Mouse (Mus musculus) hindbrain, embryonic 11.5 days (tissue): ENCODE results near the gene Acsl4. TPM values are rescaled to one million over a fixed set of nuclear protein-coding genes. Genes with fewer than 3 reads are reported as not detected.

Experiments used
- ATAC-seq: fragments of 200-750 bp; cut with Nextera tagmentation; 2 replicates; pipeline ENCODE4 v1.8.0; 2017; ENCODE audit warnings: mild to moderate bottlenecking, moderate TSS enrichment, moderate library complexity; ENCODE audit not compliant: low FRiP score
- DNase-seq: peaks from one replicate; pipeline ENCODE4 v3.0.0-alpha.2; 2015; ENCODE audit warnings: low spot score
- H3K27ac ChIP-seq: fragments of 300-500 bp; sonication (generic); 2 replicates; pipeline ENCODE4 v1.5.1; 2014; ENCODE audit warnings: mild to moderate bottlenecking, low read depth, low read length
- H3K27me3 ChIP-seq: fragments of 300-500 bp; sonication (generic); 2 replicates; pipeline ENCODE4 v1.6.1; 2014; ENCODE audit warnings: mild to moderate bottlenecking, low read length, moderate library complexity, mixed read lengths; ENCODE audit not compliant: control insufficient read depth, insufficient read depth
- H3K36me3 ChIP-seq: fragments of 300-500 bp; sonication (generic); 2 replicates; pipeline ENCODE4 v1.6.1; 2014; ENCODE audit warnings: mild to moderate bottlenecking, low read length, moderate library complexity, mixed read lengths; ENCODE audit not compliant: control insufficient read depth, insufficient read depth
- H3K4me1 ChIP-seq: fragments of 300-500 bp; sonication (generic); replicated peaks from 2 replicates; pipeline ENCODE4 v1.6.1; 2014; ENCODE audit warnings: low read length, mixed read lengths; ENCODE audit not compliant: control insufficient read depth, insufficient read depth
- H3K4me2 ChIP-seq: fragments of 300-500 bp; sonication (generic); replicated peaks from 2 replicates; pipeline ENCODE4 v1.6.1; 2014; ENCODE audit warnings: mild to moderate bottlenecking, low read depth, low read length
- H3K4me3 ChIP-seq: fragments of 300-500 bp; sonication (generic); 2 replicates; pipeline ENCODE4 v1.5.1; 2014; ENCODE audit warnings: low read depth, low read length
- H3K9ac ChIP-seq: fragments of 300-500 bp; sonication (generic); 2 replicates; pipeline ENCODE4 v1.6.1; 2014; ENCODE audit warnings: low read depth, low read length
- H3K9me3 ChIP-seq: fragments of 300-500 bp; sonication (generic); 2 replicates; pipeline ENCODE4 v1.6.1; 2016; ENCODE audit warnings: low read length; ENCODE audit not compliant: control insufficient read depth
- WGBS: fragments of 180-500 bp; shearing (Covaris S2); extraction: QIAGEN DNeasy Blood & Tissue Kit; methylation state at CpG from one replicate; pipeline ENCODE4 v1.1.7; 2014; 5-methylcytosine and 5-hydroxymethylcytosine counted together
- polyA plus RNA-seq: library from polyadenylated mRNA; unstranded; fragments of >200 nt; fragmentation: Nextera tagmentation; extraction: Ambion mirVana; gene quantifications from 2 replicates; pipeline ENCODE4 v1.2.1, GENCODE M21; 2014

The Acsl4 gene
- polyA plus RNA-seq, 1 experiment from 2014 or later: 28.0 TPM

DNA sequence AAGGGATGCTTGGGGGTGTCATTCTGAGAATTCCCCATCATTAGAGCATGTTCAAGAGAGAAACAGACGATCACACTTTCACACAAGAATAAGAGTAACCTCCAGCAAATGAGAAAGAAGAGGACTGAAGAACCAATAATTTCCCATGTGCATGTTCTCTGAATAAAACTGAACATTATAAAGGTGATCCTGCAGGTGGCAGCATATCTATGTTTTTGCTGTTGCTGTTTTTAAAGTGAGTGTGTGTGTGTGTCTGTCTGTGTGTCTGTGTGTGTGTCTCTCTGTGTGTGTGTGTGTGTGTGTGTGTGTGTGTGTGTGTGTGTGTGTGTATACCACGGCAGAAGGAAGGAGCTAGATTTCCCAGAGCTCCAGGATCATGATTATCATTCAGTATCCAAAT lies 64.6 kb downstream of the Acsl4 start:
- 77% methylated on average over 2 of the region's 2 CpGs for WGBS
- Histone ChIP-seq H3K27ac (no peak overlapping the region), H3K36me3 (no peaks in the 10 kb centered on the region), H3K4me2 (no peak overlapping the region), H3K9me3 (no peaks in the 10 kb centered on the region), H3K4me3 (no peak overlapping the region), H3K27me3 (no peaks in the 10 kb centered on the region), H3K9ac (no peak overlapping the region), H3K4me1 (no peaks in the 10 kb centered on the region)
- DNase-seq: no peak
- no peak for ATAC-seq

DNA sequence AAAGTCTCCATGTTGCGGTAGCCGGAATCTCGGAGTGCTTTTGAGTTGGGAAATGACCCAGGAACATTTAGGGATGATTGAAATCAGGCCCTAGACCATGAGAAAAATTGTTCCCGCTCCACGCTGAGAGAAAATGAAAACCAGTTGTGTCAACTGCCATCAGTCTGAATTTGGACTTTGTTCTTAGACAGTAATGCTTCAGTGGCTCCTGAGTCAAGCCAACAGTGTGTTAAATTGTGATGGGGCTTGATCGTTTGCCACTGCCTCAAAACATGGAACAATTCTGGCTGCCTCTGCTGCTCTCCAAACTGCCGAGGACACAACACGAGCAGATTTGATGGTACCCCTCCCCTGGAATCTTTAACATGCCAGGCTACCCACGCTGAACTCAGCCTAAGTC lies 74.2 kb downstream of the Acsl4 start:
- WGBS: 71% methylated on average over 9 of the region's 9 CpGs
- Histone ChIP-seq H3K27me3 (no peaks in the 10 kb centered on the region), H3K27ac (no peak overlapping the region), H3K36me3 (no peaks in the 10 kb centered on the region), H3K4me1 (no peaks in the 10 kb centered on the region), H3K9me3 (no peaks in the 10 kb centered on the region), H3K9ac (no peak overlapping the region), H3K4me3 (no peak overlapping the region), H3K4me2 (no peak overlapping the region)
- DNase-seq: no peak
- no peak for ATAC-seq

DNA sequence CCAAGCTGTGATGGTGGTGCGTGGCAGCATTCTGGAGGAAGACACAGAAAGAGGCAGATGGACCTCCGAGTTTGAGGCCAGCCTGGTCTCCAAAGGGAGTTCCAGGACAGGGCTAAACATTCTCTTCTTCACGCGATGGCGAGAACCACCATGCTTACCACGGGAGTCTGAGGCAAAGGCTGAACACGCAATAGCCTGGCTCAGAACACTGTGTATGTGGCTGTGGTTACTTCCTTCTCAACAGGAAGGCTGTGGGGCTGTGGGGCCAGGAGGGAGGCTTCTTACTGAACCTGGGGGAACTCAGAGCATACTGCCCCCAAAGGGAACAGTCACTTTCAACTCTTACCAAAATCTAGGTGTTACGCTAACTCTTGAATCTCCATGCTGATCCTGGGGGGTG lies 75.1 kb downstream of the Acsl4 start:
- no peaks in the 10 kb centered on the region for H3K27me3 ChIP-seq
- ATAC-seq: no peak
- H3K4me3 ChIP-seq: no peak overlapping the region
- no peaks in the 10 kb centered on the region for H3K9me3 ChIP-seq
- H3K4me2 ChIP-seq: no peak overlapping the region
- H3K27ac ChIP-seq: no peak overlapping the region
- no peak for DNase-seq
- no peak overlapping the region for H3K9ac ChIP-seq
- no peaks in the 10 kb centered on the region for H3K36me3 ChIP-seq
- WGBS: 78% methylated on average over 8 of the region's 8 CpGs
- no peaks in the 10 kb centered on the region for H3K4me1 ChIP-seq

DNA sequence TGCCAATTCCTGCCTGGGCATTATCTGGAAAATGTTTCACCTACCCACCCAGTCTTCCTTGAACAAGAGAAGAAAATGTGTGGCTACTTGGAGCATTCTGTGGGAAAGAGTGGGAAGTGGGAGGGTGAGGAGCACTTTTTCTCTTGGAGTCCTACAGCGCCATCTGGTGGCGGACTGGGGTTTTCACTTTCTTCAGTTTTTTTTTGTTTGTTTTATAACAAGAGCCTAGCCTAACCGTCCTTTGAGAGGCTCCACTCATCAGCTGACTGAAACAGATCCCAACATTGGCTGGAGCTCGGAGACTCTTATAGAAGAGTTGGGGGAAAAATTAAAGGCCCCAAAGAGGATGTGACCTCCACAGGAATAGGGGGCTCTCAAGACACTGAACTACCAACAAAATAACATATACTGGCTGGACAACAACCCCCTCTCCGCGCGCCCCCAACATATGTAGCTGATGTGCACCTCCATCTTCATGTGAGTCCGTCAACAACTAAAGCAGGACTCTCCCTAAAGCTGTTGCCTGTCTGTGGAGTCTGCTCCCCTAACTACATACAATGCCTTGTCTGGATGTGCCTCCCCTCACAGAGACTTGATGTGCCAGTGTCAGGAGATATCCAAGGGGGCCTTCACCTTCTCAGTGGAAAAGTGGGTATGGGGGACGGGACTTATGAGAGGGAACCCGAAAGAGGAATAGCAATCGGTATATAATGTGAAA lies 75.9 kb downstream of the Acsl4 start:
- no peaks in the 10 kb centered on the region for H3K27me3 ChIP-seq
- 53% methylated on average over 11 of the region's 11 CpGs for WGBS
- ATAC-seq: peak; percentile 30; the same call in 1 of the 2 replicates
- no peaks in the 10 kb centered on the region for H3K4me1 ChIP-seq
- no peak overlapping the region for H3K4me2 ChIP-seq
- no peak overlapping the region for H3K27ac ChIP-seq
- H3K9me3 ChIP-seq: no peaks in the 10 kb centered on the region
- no peaks in the 10 kb centered on the region for H3K36me3 ChIP-seq
- peak; percentile 79 for DNase-seq
- no peak overlapping the region for H3K4me3 ChIP-seq
- H3K9ac ChIP-seq: no peak overlapping the region

DNA sequence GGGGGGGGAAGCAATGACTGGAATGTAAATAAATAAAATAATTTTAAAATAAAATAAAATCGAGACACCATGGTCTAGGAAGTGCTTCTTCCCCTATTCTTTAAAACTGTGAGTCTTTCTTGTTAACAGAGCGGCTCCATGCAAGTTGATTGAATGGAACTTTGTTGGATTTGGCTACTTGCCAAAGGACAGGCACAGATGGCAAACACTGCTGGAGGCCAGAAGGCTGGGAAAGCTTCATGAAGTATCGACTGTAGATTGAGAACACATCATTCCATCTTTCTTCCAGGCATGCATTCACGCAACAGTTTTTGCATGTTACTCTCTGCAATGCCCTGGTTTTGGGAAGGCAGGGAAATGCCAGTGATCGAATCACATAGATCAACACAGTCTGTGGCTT lies 79.9 kb downstream of the Acsl4 start:
- no peaks in the 10 kb centered on the region for H3K36me3 ChIP-seq
- no peak overlapping the region for H3K27ac ChIP-seq
- 73% methylated on average over 5 of the region's 5 CpGs for WGBS

DNA sequence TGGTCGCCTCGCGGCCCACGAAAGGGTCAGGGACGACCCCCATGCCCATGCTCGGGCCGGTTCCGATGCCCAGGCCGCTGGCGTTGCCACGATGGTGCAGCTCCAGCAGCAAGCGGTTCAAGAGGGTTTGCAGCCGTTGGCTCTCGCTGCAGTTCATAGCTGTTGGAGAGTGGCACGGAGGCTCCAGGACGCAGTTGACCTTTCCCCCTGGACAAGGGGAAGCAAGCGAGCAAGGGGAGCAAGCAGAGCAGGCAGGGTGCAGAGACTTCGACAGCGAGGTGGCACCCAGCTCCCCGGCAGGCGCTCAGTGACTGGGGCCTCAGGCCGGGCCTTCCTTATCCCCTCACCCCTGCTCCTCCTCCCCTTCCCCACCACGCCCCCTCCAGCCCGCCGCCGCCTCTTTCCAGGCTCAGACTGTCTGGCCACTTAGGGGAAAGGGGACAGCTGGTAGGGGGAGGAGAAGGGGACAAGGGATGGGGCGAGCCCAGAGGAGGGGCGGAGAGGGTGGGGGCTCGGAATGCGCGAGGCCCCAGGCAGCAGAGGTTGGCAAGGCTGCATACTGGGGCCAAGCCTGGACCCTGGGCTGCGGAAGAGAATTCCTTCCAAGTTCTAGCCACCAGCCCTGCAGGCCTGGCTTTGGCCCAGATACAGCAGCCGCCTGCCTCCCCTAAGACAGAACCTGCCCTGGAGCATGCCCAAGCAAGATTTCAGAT lies 84.3 kb downstream of the Acsl4 start, which contains the start of gene Kcne1l:
Gene Kcne1l, minus strand, starts transcription at position 426 of the 713 bp plus-strand sequence.
- H3K4me1 ChIP-seq: no peaks in the 10 kb centered on the region
- H3K4me3 ChIP-seq: peak within 1 kb of the TSS; percentile 19; the same call in 1 of the 2 replicates
- peak; percentile 89 for ATAC-seq
- peaks cover 2% of the 10 kb centered on the region for H3K27me3 ChIP-seq
- no peaks in the 10 kb centered on the region for H3K36me3 ChIP-seq
- H3K4me2 ChIP-seq: peak within 1 kb of the TSS; percentile 45
- 17% methylated on average over 24 of the region's 33 CpGs for WGBS
- H3K9ac ChIP-seq: peak within 1 kb of the TSS; percentile 50
- peak; percentile 52 for DNase-seq
- no peaks in the 10 kb centered on the region for H3K9me3 ChIP-seq
- H3K27ac ChIP-seq: no peak within 1 kb of the TSS

More for the DNA sequence above, 79.9 kb downstream of the Acsl4 start:
- no peak overlapping the region for H3K4me2 ChIP-seq
- no peak for ATAC-seq
- H3K4me3 ChIP-seq: no peak overlapping the region
- H3K9ac ChIP-seq: no peak overlapping the region
- H3K4me1 ChIP-seq: no peaks in the 10 kb centered on the region
- H3K9me3 ChIP-seq: no peaks in the 10 kb centered on the region
- peak; percentile 10 for DNase-seq
- no peaks in the 10 kb centered on the region for H3K27me3 ChIP-seq

DNA sequence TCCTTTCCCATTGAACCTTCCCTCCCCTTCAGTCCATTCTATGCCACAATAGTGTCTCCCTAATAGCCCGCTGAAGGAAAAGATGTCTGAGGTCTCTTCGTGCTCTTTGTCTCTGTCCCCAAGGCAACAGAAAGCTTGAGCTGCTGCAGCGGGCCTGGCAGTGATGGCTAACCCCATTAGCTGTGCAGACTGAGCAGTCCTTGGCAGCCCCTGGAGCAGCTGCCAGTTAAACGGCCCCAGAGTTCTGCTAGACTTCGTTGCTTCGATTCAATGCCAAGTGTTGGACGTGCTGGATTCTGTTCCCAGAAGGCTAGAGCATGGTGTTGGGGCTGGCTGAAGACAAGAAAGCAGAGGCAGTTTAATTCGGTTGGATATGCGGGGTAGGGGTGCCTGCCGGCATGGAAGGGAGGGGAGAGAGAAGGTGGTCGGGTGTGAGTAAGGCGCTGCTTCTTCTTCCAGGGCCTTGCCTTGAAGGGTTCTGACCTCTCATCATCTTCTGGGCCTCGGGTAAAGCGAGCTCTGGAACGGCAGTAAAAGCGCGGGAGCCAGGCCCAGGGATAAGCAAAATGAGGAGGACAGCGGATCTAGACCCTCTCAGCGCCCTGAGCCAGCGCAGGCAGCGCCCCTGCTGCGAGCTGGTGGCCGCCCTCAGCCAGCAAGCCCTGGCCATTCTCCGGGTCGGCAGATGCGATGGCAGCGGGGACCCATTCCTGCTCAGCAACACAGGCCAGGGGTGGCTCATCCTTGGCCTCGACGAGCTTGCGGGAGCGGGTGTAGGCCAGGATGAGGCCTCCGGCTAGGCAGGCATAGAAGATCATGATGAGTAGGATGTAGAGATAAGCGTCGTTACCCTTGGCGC lies 85.1 kb downstream of the Acsl4 start:
- Histone ChIP-seq H3K27ac (no peak overlapping the region), H3K9ac (peak overlapping the region; percentile 50), H3K4me3 (peak overlapping the region; percentile 19; the same call in 1 of the 2 replicates), H3K36me3 (no peaks in the 10 kb centered on the region), H3K27me3 (peaks cover 3% of the 10 kb centered on the region), H3K9me3 (no peaks in the 10 kb centered on the region), H3K4me1 (no peaks in the 10 kb centered on the region), H3K4me2 (peak overlapping the region; percentile 45)
- peak; percentile 46 for DNase-seq
- 29% methylated on average over 27 of the region's 35 CpGs for WGBS
- ATAC-seq: peak; percentile 81

DNA sequence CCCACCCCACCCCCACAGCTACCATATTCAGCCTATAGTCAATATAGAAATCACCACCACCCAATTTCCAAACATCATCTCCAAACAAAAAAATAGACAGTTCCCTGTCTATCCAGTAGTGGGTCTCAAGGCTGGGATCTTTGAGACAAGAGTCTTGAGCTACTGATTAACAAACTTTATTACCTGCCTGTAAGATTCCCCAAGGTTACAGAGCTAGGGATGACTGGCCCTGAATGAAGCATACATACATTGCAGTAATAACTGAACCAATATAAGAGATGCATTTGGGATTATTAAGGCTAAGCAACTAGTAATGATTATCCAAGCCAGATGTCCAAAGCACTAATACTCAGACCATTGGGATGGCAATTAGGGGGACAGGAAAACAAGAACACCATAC lies 85.7 kb downstream of the Acsl4 start:
- no peak overlapping the region for H3K27ac ChIP-seq
- H3K4me2 ChIP-seq: no peak overlapping the region
- H3K4me3 ChIP-seq: no peak overlapping the region
- no peak for ATAC-seq
- DNase-seq: no peak
- no peaks in the 10 kb centered on the region for H3K36me3 ChIP-seq
- H3K27me3 ChIP-seq: peaks cover 3% of the 10 kb centered on the region
- H3K9me3 ChIP-seq: no peaks in the 10 kb centered on the region
- H3K4me1 ChIP-seq: no peaks in the 10 kb centered on the region
- no peak overlapping the region for H3K9ac ChIP-seq
